Mouse (Mus musculus) C2C12 (cell line): ENCODE results near the gene Prickle3.

ENCODE experiments used
- CEBPB ChIP-seq: IDR thresholded peaks from one replicate; pipeline ENCODE4 v1.6.1; 2011; ENCODE audit warnings: low read depth, mild to moderate bottlenecking, control low read depth, moderate library complexity
- CTCF ChIP-seq: IDR thresholded peaks from one replicate; pipeline ENCODE4 v1.5.1; 2011; ENCODE audit not compliant: control insufficient read depth, insufficient read depth, insufficient read length
- FOSL1 ChIP-seq: IDR thresholded peaks from one replicate; pipeline ENCODE4 v1.8.0; 2011; ENCODE audit warnings: mild to moderate bottlenecking, low read length; ENCODE audit not compliant: poor library complexity, insufficient read depth, severe bottlenecking
- MAX ChIP-seq: IDR thresholded peaks from one replicate; pipeline ENCODE4 v1.6.1; 2011; ENCODE audit warnings: mild to moderate bottlenecking, control low read depth
- MYOD1 ChIP-seq: IDR thresholded peaks from one replicate; pipeline ENCODE4 v1.6.1; 2011; ENCODE audit warnings: low read depth; ENCODE audit not compliant: control insufficient read depth, insufficient read length
- MYOG ChIP-seq: IDR thresholded peaks from one replicate; pipeline ENCODE4 v1.6.1; 2011; ENCODE audit not compliant: control insufficient read depth, insufficient read length; ENCODE audit errors: extremely low read depth
- USF1 ChIP-seq: IDR thresholded peaks from one replicate; pipeline ENCODE4 v1.6.1; 2011; ENCODE audit warnings: low read depth, mild to moderate bottlenecking, control low read depth, moderate library complexity

- TF ChIP-seq CTCF (no peak), CEBPB (no peak), USF1 (no peak), MAX (no peak), MYOG (no peak), FOSL1 (no peak), MYOD1 (no peak)
Observed at GRCm38 (mm10) chrX:7675001-7675380, 17.9 kb downstream of the Prickle3 start.
